Mouse (Mus musculus) CH12.LX (cell line): Measurements from ENCODE around the gene Gnai1. TPM values are rescaled to one million over a fixed set of nuclear protein-coding genes. Genes with fewer than 3 reads are reported as not detected.

ENCODE experiments used
- DNase-seq: peaks from one replicate; pipeline ENCODE4 v3.0.0-alpha.2; 2013; ENCODE audit errors: extremely low read depth
- H3K27ac ChIP-seq: 2 replicates; pipeline ENCODE4 v1.5.1; 2012; ENCODE audit warnings: low read depth, mild to moderate bottlenecking, control low read depth, moderate library complexity; ENCODE audit not compliant: insufficient read depth
- H3K27me3 ChIP-seq: replicated peaks from 2 replicates; pipeline ENCODE3; 2012; ENCODE audit warnings: inconsistent platforms
- H3K36me3 ChIP-seq, 2 experiments: replicated peaks in 1 of 2; 2 replicates each; pipeline versions ENCODE3 to v1.6.1; 2012; ENCODE audit warnings: inconsistent platforms in 1 of 2, low read length in 1 of 2, mild to moderate bottlenecking in 1 of 2, mixed read lengths in 1 of 2, moderate library complexity in 1 of 2; ENCODE audit not compliant: control insufficient read depth in 1 of 2, insufficient read depth in 1 of 2
- H3K4me1 ChIP-seq, 2 experiments: 2 replicates each; pipeline ENCODE4 v1.6.1; 2012; ENCODE audit warnings: inconsistent platforms in 1 of 2, moderate library complexity in 1 of 2; ENCODE audit not compliant: insufficient read depth in 2 of 2, control insufficient read depth in 1 of 2
- H3K4me2 ChIP-seq: 2 replicates; pipeline ENCODE4 v1.6.1; 2012; ENCODE audit warnings: low read depth, mild to moderate bottlenecking, control low read depth; ENCODE audit not compliant: poor library complexity, insufficient read depth, severe bottlenecking
- H3K4me3 ChIP-seq, 3 experiments: fragments of 150-350 bp in 1 of 3; sonication (generic) in 1 of 3; replicated peaks in 1 of 3; 2 replicates each; pipeline versions ENCODE3 to v1.5.1; 2011 to 2012; ENCODE audit warnings: low read depth in 2 of 3, low read length in 2 of 3, mild to moderate bottlenecking in 2 of 3, moderate library complexity in 2 of 3, control low read depth in 1 of 3, improper control_type of control experiment in 1 of 3, inconsistent platforms in 1 of 3, mixed read lengths in 1 of 3; ENCODE audit not compliant: poor library complexity in 1 of 3
- H3K79me2 ChIP-seq: replicated peaks from 2 replicates; pipeline ENCODE4 v1.6.1; 2012; ENCODE audit warnings: mild to moderate bottlenecking, moderate library complexity; ENCODE audit not compliant: control insufficient read depth, poor library complexity, insufficient read depth, severe bottlenecking; ENCODE audit errors: extremely low read depth
- H3K9ac ChIP-seq: 2 replicates; pipeline ENCODE4 v1.6.1; 2012; ENCODE audit warnings: low read depth, mild to moderate bottlenecking, control low read depth, moderate library complexity; ENCODE audit not compliant: insufficient read depth
- H3K9me3 ChIP-seq: replicated peaks from 2 replicates; pipeline ENCODE3; 2012; ENCODE audit warnings: low read length, inconsistent platforms, mixed read lengths
- BHLHE40 ChIP-seq: IDR thresholded peaks from 2 replicates; pipeline ENCODE4 v1.6.1; 2011; ENCODE audit warnings: mild to moderate bottlenecking, low read depth, low read length, improper control_type of control experiment
- CHD2 ChIP-seq: IDR thresholded peaks from 2 replicates; pipeline ENCODE4 v1.6.1; 2011; ENCODE audit warnings: low read length, improper control_type of control experiment
- CTCF ChIP-seq, 2 experiments: IDR thresholded peaks in 1 of 2; conservative IDR thresholded peaks in 1 of 2; 2 replicates each; pipeline ENCODE4 v1.5.1; 2011 to 2012; ENCODE audit warnings: low read depth in 2 of 2, low read length in 2 of 2, improper control_type of control experiment in 1 of 2, inconsistent platforms in 1 of 2, mild to moderate bottlenecking in 1 of 2, moderate library complexity in 1 of 2
- E2F4 ChIP-seq: IDR thresholded peaks from 2 replicates; pipeline ENCODE4 v1.6.1; 2011; ENCODE audit warnings: low read depth, low read length, improper control_type of control experiment; ENCODE audit not compliant: insufficient replicate concordance
- ELF1 ChIP-seq: IDR thresholded peaks from 2 replicates; pipeline ENCODE4 v1.6.1; 2014; ENCODE audit warnings: low read depth, mild to moderate bottlenecking, inconsistent platforms, low read length, improper control_type of control experiment
- EP300 ChIP-seq: IDR thresholded peaks from 2 replicates; pipeline ENCODE4 v1.6.1; 2011; ENCODE audit warnings: low read length, improper control_type of control experiment
- ETS1 ChIP-seq: conservative IDR thresholded peaks from 2 replicates; pipeline ENCODE4 v1.6.1; 2012; ENCODE audit warnings: low read depth, mild to moderate bottlenecking, inconsistent platforms, low read length, improper control_type of control experiment, moderate library complexity
- GABPA ChIP-seq: IDR thresholded peaks from 2 replicates; pipeline ENCODE4 v1.6.1; 2012; ENCODE audit warnings: low read depth, low read length, improper control_type of control experiment, inconsistent platforms; ENCODE audit not compliant: insufficient replicate concordance
- IRF4 ChIP-seq: IDR thresholded peaks from 2 replicates; pipeline ENCODE4 v1.6.1; 2014; ENCODE audit warnings: low read depth, mild to moderate bottlenecking, inconsistent platforms, low read length, improper control_type of control experiment
- JUN ChIP-seq: IDR thresholded peaks from 2 replicates; pipeline ENCODE4 v1.6.1; 2011; ENCODE audit warnings: low read depth, mild to moderate bottlenecking, low read length, improper control_type of control experiment, moderate library complexity; ENCODE audit not compliant: insufficient read depth
- KAT2A ChIP-seq: IDR thresholded peaks from 2 replicates; pipeline ENCODE4 v1.6.1; 2012; ENCODE audit warnings: low read length, improper control_type of control experiment, inconsistent platforms; ENCODE audit not compliant: insufficient replicate concordance
- MAX ChIP-seq: IDR thresholded peaks from 2 replicates; pipeline ENCODE4 v1.6.1; 2011; ENCODE audit warnings: low read length, improper control_type of control experiment
- MAZ ChIP-seq: IDR thresholded peaks from 2 replicates; pipeline ENCODE4 v1.6.1; 2012; ENCODE audit warnings: low read depth, mild to moderate bottlenecking, inconsistent platforms, low read length, improper control_type of control experiment, moderate library complexity
- MEF2A ChIP-seq: IDR thresholded peaks from 2 replicates; pipeline ENCODE4 v1.6.1; 2014; ENCODE audit warnings: low read depth, mild to moderate bottlenecking, inconsistent platforms, low read length, improper control_type of control experiment, borderline replicate concordance
- MYC ChIP-seq: IDR thresholded peaks from 2 replicates; pipeline ENCODE4 v1.6.1; 2011; ENCODE audit warnings: low read depth, mild to moderate bottlenecking, improper control_type of control experiment, low read length
- NRF1 ChIP-seq: IDR thresholded peaks from 2 replicates; pipeline ENCODE4 v1.6.1; 2014; ENCODE audit warnings: low read depth, mild to moderate bottlenecking, inconsistent platforms, low read length, improper control_type of control experiment, moderate library complexity
- POLR2A ChIP-seq: IDR thresholded peaks from 2 replicates; pipeline ENCODE4 v1.6.1; 2011; ENCODE audit warnings: low read depth, mild to moderate bottlenecking, improper control_type of control experiment, low read length
- POLR2AphosphoS2 ChIP-seq: IDR thresholded peaks from 2 replicates; pipeline ENCODE4 v1.6.1; 2011; ENCODE audit warnings: low read depth, low read length, improper control_type of control experiment
- RAD21 ChIP-seq: IDR thresholded peaks from 2 replicates; pipeline ENCODE4 v1.6.1; 2011; ENCODE audit warnings: low read depth, mild to moderate bottlenecking, low read length, improper control_type of control experiment, moderate library complexity
- RCOR1 ChIP-seq: conservative IDR thresholded peaks from 2 replicates; pipeline ENCODE4 v1.6.1; 2012; ENCODE audit warnings: low read depth, mild to moderate bottlenecking, inconsistent platforms, low read length, improper control_type of control experiment
- SMC3 ChIP-seq: IDR thresholded peaks from 2 replicates; pipeline ENCODE4 v1.6.1; 2011; ENCODE audit warnings: low read depth, low read length, improper control_type of control experiment
- TCF12 ChIP-seq: IDR thresholded peaks from 2 replicates; pipeline ENCODE4 v1.6.1; 2014; ENCODE audit warnings: low read depth, mild to moderate bottlenecking, inconsistent platforms, low read length, improper control_type of control experiment
- UBTF ChIP-seq: IDR thresholded peaks from 2 replicates; pipeline ENCODE4 v1.6.1; 2012; ENCODE audit warnings: low read depth, mild to moderate bottlenecking, inconsistent platforms, low read length, improper control_type of control experiment, moderate library complexity
- USF1 ChIP-seq: IDR thresholded peaks from 2 replicates; pipeline ENCODE4 v1.6.1; 2014; ENCODE audit warnings: low read depth, mild to moderate bottlenecking, inconsistent platforms, low read length, improper control_type of control experiment
- ZC3H11A ChIP-seq: IDR thresholded peaks from 2 replicates; pipeline ENCODE4 v1.6.1; 2012; ENCODE audit warnings: low read depth, mild to moderate bottlenecking, inconsistent platforms, low read length, improper control_type of control experiment
- ZKSCAN1 ChIP-seq: IDR thresholded peaks from 2 replicates; pipeline ENCODE4 v1.6.1; 2012; ENCODE audit warnings: low read depth, inconsistent platforms, low read length, improper control_type of control experiment, borderline replicate concordance
- ZNF384 ChIP-seq: IDR thresholded peaks from 2 replicates; pipeline ENCODE4 v1.6.1; 2012; ENCODE audit warnings: low read depth, low read length, improper control_type of control experiment, inconsistent platforms
- dilution Hi-C: fragments of 300-500 bp; cut with MboI; formaldehyde crosslinking; loops from 2 replicates; pipeline ENCODE4 v1.14.3; 2020; ENCODE audit warnings: low sequenced_read_pairs; ENCODE audit not compliant: extremely low pct_unique_long_range_greater_than_20kb, extremely low pct_ligation_motif_present
- in situ Hi-C: fragments of 300-500 bp; cut with MboI; formaldehyde crosslinking; loops from 3 replicates; pipeline ENCODE4 v1.14.3; 2019; ENCODE audit warnings: low sequenced_read_pairs, low pct_ligation_motif_present, low pct_unique_long_range_greater_than_20kb, mixed read lengths
- polyA plus RNA-seq: library from polyadenylated mRNA; unstranded; fragments of >175 nt; gene quantifications from 2 replicates; pipeline ENCODE4 v1.2.1, GENCODE M21; 2012; ENCODE audit warnings: low read depth; ENCODE audit not compliant: insufficient read length
- total RNA-seq, 2 experiments: library from RNA; depleted of rRNA; stranded (reverse); fragments of 300-350 nt in 1 of 2; fragments of >200 nt in 1 of 2; gene quantifications; 2 replicates each; pipeline ENCODE4 v1.2.3; 2012 to 2014

The Gnai1 gene
- total and polyA plus RNA-seq, 3 experiments, result not detected

DNA sequence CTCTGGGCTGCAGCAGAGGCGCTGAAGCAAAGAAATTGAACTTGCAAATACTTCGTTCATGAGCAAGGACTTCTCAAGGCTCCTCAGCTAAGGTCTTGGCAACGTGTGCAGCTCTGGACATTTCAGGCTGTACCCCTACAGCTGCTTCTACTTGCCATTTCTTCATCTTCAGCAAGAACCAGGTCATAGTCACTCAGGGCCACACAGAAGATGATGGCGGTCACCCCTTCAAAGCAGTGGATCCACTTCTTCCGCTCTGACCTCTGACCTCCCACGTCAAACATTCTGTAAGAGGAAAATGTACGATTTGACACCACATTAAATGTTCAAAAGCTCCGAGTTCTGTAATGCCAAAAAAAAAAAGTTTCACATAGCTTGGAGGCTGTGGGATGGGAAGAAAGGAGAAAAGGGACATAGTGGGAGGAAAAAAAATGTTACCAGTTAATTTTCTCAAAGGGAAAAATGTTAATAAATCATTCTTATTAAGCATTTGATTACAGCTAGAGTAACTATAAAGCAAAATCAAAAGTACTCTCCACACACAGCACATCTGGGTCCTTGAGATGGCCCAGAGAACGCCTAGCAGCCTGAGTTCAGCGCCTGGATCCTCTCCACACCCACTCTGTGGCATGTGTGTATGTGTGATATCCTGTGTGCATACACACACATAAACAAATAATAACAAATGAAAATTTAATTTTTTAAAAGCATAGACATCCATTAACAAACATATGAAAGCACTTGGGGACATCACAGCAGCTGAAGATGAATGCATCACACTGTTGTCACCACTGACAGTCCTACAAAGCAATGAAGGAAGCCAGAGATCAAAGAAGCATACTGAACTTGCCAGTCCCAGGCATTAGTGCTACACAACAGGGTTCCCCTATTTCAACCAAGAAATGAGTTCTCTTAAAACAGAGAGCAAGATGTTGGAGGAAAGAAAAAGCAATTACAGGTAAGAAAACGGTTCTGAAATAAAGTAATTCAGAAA lies 86.6 kb downstream of the Gnai1 start:
- Histone ChIP-seq H3K4me1 (peaks cover 0 to 5% of the 10 kb centered on the region in 2 experiments; a peak in 1 of 4 replicates), H3K79me2 (no peaks in the 10 kb centered on the region), H3K9ac (no peak overlapping the region), H3K4me3 (no peak overlapping the region), H3K9me3 (no peaks in the 10 kb centered on the region), H3K36me3 (no peaks in the 10 kb centered on the region), H3K27me3 (no peaks in the 10 kb centered on the region), H3K4me2 (no peak overlapping the region), H3K27ac (no peak overlapping the region)
- TF ChIP-seq MAX, result no peak
- TF ChIP-seq NRF1, result no peak
- no peak for TF ChIP-seq JUN
- TF ChIP-seq MYC, result no peak
- TF ChIP-seq GABPA, result no peak
- no peak for TF ChIP-seq UBTF
- no peak for TF ChIP-seq IRF4
- no peak for TF ChIP-seq ZNF384
- no peak for TF ChIP-seq CTCF (conservative IDR thresholded peaks at IDR 0.05 in 1 of 2, IDR thresholded peaks at IDR 0.05 in 1 of 2; ENCODE audit: low read depth in 2 of 2, low read length in 2 of 2)
- TF ChIP-seq SMC3, result no peak
- no peak for TF ChIP-seq USF1
- TF ChIP-seq MEF2A, result no peak
- TF ChIP-seq POLR2AphosphoS2, result no peak
- no peak for TF ChIP-seq POLR2A
- TF ChIP-seq ZC3H11A, result no peak
- dilution Hi-C loops, result no loop called here
- in situ Hi-C loops, result no loop called here
- no peak for DNase-seq

- DNase-seq, result no peak
- in situ Hi-C loops, result no loop called here
- H3K36me3 ChIP-seq, result no peaks in the 10 kb centered on the region
- no peaks in the 10 kb centered on the region for H3K79me2 ChIP-seq
- no peak overlapping the region for H3K9ac ChIP-seq
- H3K4me2 ChIP-seq, result no peak overlapping the region
- no peaks in the 10 kb centered on the region for H3K4me1 ChIP-seq
- no peaks in the 10 kb centered on the region for H3K9me3 ChIP-seq
- H3K27me3 ChIP-seq, result no peaks in the 10 kb centered on the region
- no peak overlapping the region for H3K4me3 ChIP-seq
- no peak overlapping the region for H3K27ac ChIP-seq
- dilution Hi-C loops, result no loop called here
- no peak for TF ChIP-seq CTCF (conservative IDR thresholded peaks at IDR 0.05 in 1 of 2, IDR thresholded peaks at IDR 0.05 in 1 of 2; ENCODE audit: low read depth in 2 of 2, low read length in 2 of 2)
- no peak for TF ChIP-seq USF1
- TF ChIP-seq E2F4, result no peak
- TF ChIP-seq CHD2, result no peak
- TF ChIP-seq ELF1, result no peak
- no peak for TF ChIP-seq TCF12
- TF ChIP-seq ZKSCAN1, result no peak
- TF ChIP-seq MAZ, result no peak
- no peak for TF ChIP-seq GABPA
- TF ChIP-seq RCOR1, result no peak
- no peak for TF ChIP-seq KAT2A
- no peak for TF ChIP-seq EP300
- no peak for TF ChIP-seq MYC
- no peak for TF ChIP-seq BHLHE40
- no peak for TF ChIP-seq ETS1
- TF ChIP-seq RAD21, result no peak
These were observed 109.7 kb downstream of the Gnai1 start for GRCm38 (mm10) chr5:18250379-18251017.
